Mouse (Mus musculus): ENCODE results near the gene Acss2.
A peak's percentile ranks its signal among the peaks of the same experiment; 100 is the strongest.

DNA sequence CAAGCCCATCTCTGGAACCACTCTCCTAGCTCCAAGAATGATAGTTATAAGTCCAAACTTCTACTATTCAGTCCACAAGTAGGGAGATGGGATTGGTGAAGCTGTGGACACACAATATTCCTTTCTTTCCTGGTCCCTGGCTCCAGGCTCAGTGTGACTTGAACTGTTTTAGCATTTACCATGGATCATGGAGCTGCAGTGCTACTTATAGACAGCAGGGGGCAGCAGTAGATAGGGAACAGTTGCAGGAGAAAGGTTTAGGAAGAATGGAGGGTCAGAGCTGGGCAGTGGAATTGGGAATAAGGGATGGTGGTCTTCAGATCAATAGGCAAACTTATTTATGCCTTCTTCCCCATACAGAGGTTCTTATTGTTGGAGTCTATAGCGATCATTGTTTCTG is 1.8 kb upstream of the Acss2 start:
- TF ChIP-seq POLR2A (IDR thresholded peaks at IDR 0.05; ENCODE audit: borderline replicate concordance, extremely low read depth, insufficient read depth, insufficient read length, poor library complexity, severe bottlenecking) (no peak), CTCF (IDR thresholded peaks at IDR 0.05; ENCODE audit: borderline replicate concordance, extremely low read depth, insufficient read depth, insufficient read length) (peak; percentile 90; the same call in 1 of the 2 replicates)

Data from brain, embryonic 14.5 days (tissue).